Mouse (Mus musculus): ENCODE measurements around the gene Vapa. TPM values are rescaled to one million over a fixed set of nuclear protein-coding genes. Genes with fewer than 3 reads are reported as not detected.

Vapa gene
- total and polyA plus RNA-seq, 3 experiments = 56.7 to 507 (median 85.3) TPM

DNA sequence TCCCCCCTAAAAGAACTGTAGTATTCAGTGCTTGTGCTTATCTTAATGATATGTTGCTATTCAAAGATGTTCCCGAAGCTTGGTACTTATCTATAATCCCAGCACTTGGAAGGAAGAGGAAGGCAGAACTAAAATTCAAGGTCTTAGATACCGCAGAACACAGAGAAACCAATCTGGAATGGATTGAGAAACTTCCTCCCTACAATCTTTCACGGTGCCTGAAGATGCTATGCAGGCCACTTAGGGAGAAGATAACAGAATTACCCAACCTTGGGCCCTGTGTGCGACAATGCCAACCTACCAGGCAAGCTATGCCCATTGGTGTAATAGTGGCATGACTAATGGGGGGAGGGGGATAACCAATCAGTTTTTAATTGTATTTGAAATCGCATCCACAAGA is 4.6 kb downstream of the Vapa start:
- Histone ChIP-seq H3K27me3 (ENCODE audit: control insufficient read depth in 1 of 2, insufficient read depth in 2 of 2, low read length in 2 of 2) (no peaks in the 10 kb centered on the region), H3K36me3 (ENCODE audit: control insufficient read depth in 1 of 2, insufficient read depth in 2 of 2, low read length in 2 of 2) (peaks cover 6 to 71% of the 10 kb centered on the region in 2 experiments), H3K9ac (ENCODE audit: control insufficient read depth, low read depth, low read length, poor library complexity, severe bottlenecking) (no peak overlapping the region), H3K27ac (ENCODE audit: control insufficient read depth, low read depth, low read length) (no peak overlapping the region), H3K9me3 (replicated peaks; ENCODE audit: insufficient read depth, low read length) (no peaks in the 10 kb centered on the region), H3K4me1 (ENCODE audit: control insufficient read depth in 1 of 2, insufficient read depth in 2 of 2, low read length in 2 of 2) (peaks cover 41 to 49% of the 10 kb centered on the region in 2 experiments), H3K79me2 (ENCODE audit: control insufficient read depth, insufficient read depth, low read length, poor library complexity) (peaks cover 81% of the 10 kb centered on the region), H3K4me3 (ENCODE audit: control insufficient read depth in 1 of 2, insufficient read depth in 1 of 2, low read depth in 2 of 2, low read length in 2 of 2) (no peak overlapping the region)
- peak; percentile 69 for DNase-seq (ENCODE audit: low read depth, low spot score)
- peak; percentile 60; the same call in 1 of the 2 replicates for TF ChIP-seq ETS1 (IDR thresholded peaks at IDR 0.05; ENCODE audit: low read depth, low read length)
- TF ChIP-seq MYB (IDR thresholded peaks at IDR 0.05; ENCODE audit: low read depth, low read length) = peak; percentile 34; the same call in 1 of the 2 replicates
- no peak for TF ChIP-seq ZC3H11A (IDR thresholded peaks at IDR 0.05; ENCODE audit: low read depth, low read length)
- TF ChIP-seq MYC (IDR thresholded peaks at IDR 0.05; ENCODE audit: low read depth, low read length) = no peak
- TF ChIP-seq TBP (IDR thresholded peaks at IDR 0.05; ENCODE audit: low read depth, low read length) = 0 out of 2 replicates have a peak, but pooled peaks have one; percentile 55
- peak; percentile 85 for TF ChIP-seq TAL1 (IDR thresholded peaks at IDR 0.05; ENCODE audit: low read length)
- peak; percentile 79 for TF ChIP-seq TCF12 (IDR thresholded peaks at IDR 0.05; ENCODE audit: low read depth, low read length)
- TF ChIP-seq BHLHE40 (IDR thresholded peaks at IDR 0.05; ENCODE audit: borderline replicate concordance, low read depth, low read length) = 0 out of 2 replicates have a peak, but pooled peaks have one; percentile 30
- no peak for TF ChIP-seq NELFE (IDR thresholded peaks at IDR 0.05; ENCODE audit: low read depth, low read length)
- peak; percentile 99 for TF ChIP-seq RCOR1 (IDR thresholded peaks at IDR 0.05; ENCODE audit: low read depth, low read length)
- no peak for TF ChIP-seq MAX (IDR thresholded peaks at IDR 0.05; ENCODE audit: low read length)
- TF ChIP-seq POLR2AphosphoS5 (IDR thresholded peaks at IDR 0.05; ENCODE audit: borderline replicate concordance, low read depth, low read length) = no peak
- TF ChIP-seq RAD21 (IDR thresholded peaks at IDR 0.05; ENCODE audit: low read depth, low read length) = no peak
- peak; percentile 79 to 90 for TF ChIP-seq EP300 (IDR thresholded peaks at IDR 0.05; ENCODE audit: low read depth in 1 of 2, low read length in 2 of 2)
- TF ChIP-seq GATA1 (IDR thresholded peaks at IDR 0.05; ENCODE audit: low read depth, low read length) = peak; percentile 88
- TF ChIP-seq ZKSCAN1 (IDR thresholded peaks at IDR 0.05; ENCODE audit: low read depth, low read length) = no peak
- TF ChIP-seq SIN3A (IDR thresholded peaks at IDR 0.05; ENCODE audit: low read length) = peak; percentile 67
- TF ChIP-seq MXI1 (IDR thresholded peaks at IDR 0.05; ENCODE audit: low read depth, low read length) = peak; percentile 46; the same call in 1 of the 2 replicates

DNA sequence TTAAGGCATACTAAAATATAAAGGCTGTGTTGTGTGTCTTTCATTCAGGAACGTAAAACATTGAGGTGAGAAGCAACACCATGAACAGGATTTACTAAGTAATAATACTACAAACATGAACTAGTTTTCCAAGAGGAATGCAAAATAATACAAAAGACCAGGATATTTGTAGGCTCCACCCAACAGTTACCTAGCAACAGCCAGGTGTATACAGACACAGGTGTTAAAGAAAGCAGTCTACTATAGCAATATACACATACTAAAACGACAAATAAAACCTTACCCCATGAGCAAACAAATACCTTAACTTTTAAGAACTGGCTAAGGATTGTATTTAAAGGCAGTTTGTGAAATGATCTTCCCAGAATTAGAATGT is 5.1 kb downstream of the Vapa start:
- no peak for DNase-seq (ENCODE audit: low read depth, low spot score)
- peaks cover 41 to 49% of the 10 kb centered on the region in 2 experiments for H3K4me1 ChIP-seq (ENCODE audit: control insufficient read depth in 1 of 2, insufficient read depth in 2 of 2, low read length in 2 of 2)
- peak overlapping the region; percentile 31; the same call in 1 of the 2 replicates for H3K27ac ChIP-seq (ENCODE audit: control insufficient read depth, low read depth, low read length)
- H3K79me2 ChIP-seq (ENCODE audit: control insufficient read depth, insufficient read depth, low read length, poor library complexity) = peaks cover 82% of the 10 kb centered on the region
- no peaks in the 10 kb centered on the region for H3K27me3 ChIP-seq (ENCODE audit: control insufficient read depth in 1 of 2, insufficient read depth in 2 of 2, low read length in 2 of 2)
- no peak overlapping the region for H3K9ac ChIP-seq (ENCODE audit: control insufficient read depth, low read depth, low read length, poor library complexity, severe bottlenecking)
- H3K4me3 ChIP-seq (ENCODE audit: control insufficient read depth in 1 of 2, insufficient read depth in 1 of 2, low read depth in 2 of 2, low read length in 2 of 2) = no peak overlapping the region
- no peak for TF ChIP-seq POLR2AphosphoS2 (IDR thresholded peaks at IDR 0.05; ENCODE audit: low read length)
- H3K36me3 ChIP-seq (ENCODE audit: control insufficient read depth in 1 of 2, insufficient read depth in 2 of 2, low read length in 2 of 2) = peaks cover 6 to 71% of the 10 kb centered on the region in 2 experiments
- H3K9me3 ChIP-seq (replicated peaks; ENCODE audit: insufficient read depth, low read length) = no peaks in the 10 kb centered on the region
